Mouse (Mus musculus) E14TG2a.4 (cell line): ENCODE measurements around the gene Snx10.
A peak's percentile ranks its signal among the peaks of the same experiment; 100 is the strongest.

Source experiments
- H3K27me3 ChIP-seq: 2 replicates; pipeline ENCODE4 v1.6.1; 2014; ENCODE audit warnings: low read length, control low read depth; ENCODE audit not compliant: insufficient read depth
- H3K36me3 ChIP-seq: 2 replicates; pipeline ENCODE4 v1.6.1; 2014; ENCODE audit warnings: low read length, control low read depth; ENCODE audit not compliant: insufficient read depth
- H3K4me1 ChIP-seq: replicated peaks from 2 replicates; pipeline ENCODE4 v1.6.1; 2014; ENCODE audit warnings: low read depth, low read length, control low read depth
- H3K4me3 ChIP-seq: replicated peaks from 2 replicates; pipeline ENCODE4 v1.5.1; 2014; ENCODE audit warnings: mild to moderate bottlenecking, low read length
- H3K9me3 ChIP-seq: 2 replicates; pipeline ENCODE4 v1.6.1; 2014; ENCODE audit warnings: low read length, control low read depth
- CTCF ChIP-seq: conservative IDR thresholded peaks from 2 replicates; pipeline ENCODE4 v1.5.1; 2014; ENCODE audit warnings: low read length
- NANOG ChIP-seq: IDR thresholded peaks from 2 replicates; pipeline ENCODE4 v1.6.1; 2014; ENCODE audit warnings: borderline replicate concordance, low read length, mixed read lengths
- POU5F1 ChIP-seq: IDR thresholded peaks from 2 replicates; pipeline ENCODE4 v1.6.1; 2014; ENCODE audit warnings: low read length, borderline replicate concordance

The Snx10 gene

GRCm38 (mm10) chr6:51566771-51567680, 43.3 kb downstream of the Snx10 start:
- Histone ChIP-seq H3K4me3 (no peak overlapping the region), H3K36me3 (peaks cover 52% of the 10 kb centered on the region), H3K9me3 (peaks cover 5% of the 10 kb centered on the region; the same call in 1 of the 2 replicates), H3K4me1 (peaks cover 14% of the 10 kb centered on the region), H3K27me3 (no peaks in the 10 kb centered on the region)
- TF ChIP-seq POU5F1 (no peak), CTCF (no peak), NANOG (no peak)

DNA sequence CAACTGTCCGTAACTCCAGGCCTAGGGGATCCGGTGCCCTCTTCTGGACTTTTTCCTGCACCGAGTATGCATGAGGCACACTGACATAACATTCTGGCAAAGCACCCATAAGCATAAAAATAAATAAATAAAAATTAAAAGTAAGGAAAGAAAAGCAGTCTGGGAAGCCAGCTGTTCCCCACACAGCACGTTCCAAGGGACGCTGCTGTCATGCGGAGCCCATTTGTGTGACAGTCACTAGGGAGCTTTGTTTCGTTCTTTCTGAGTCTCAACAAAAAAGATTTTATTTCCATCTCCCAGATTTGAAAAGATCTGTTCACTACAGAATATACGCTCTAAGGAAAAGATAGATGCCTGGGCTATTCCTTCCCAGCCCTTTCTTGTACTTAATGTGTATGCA, 45.4 kb downstream of the Snx10 start:
- H3K36me3 ChIP-seq, result peaks cover 43% of the 10 kb centered on the region
- no peak overlapping the region for H3K4me3 ChIP-seq
- H3K9me3 ChIP-seq, result peaks cover 5% of the 10 kb centered on the region; the same call in 1 of the 2 replicates
- no peak for TF ChIP-seq POU5F1
- TF ChIP-seq NANOG, result no peak
- no peak for TF ChIP-seq CTCF
- no peaks in the 10 kb centered on the region for H3K27me3 ChIP-seq
- H3K4me1 ChIP-seq, result peaks cover 25% of the 10 kb centered on the region

DNA sequence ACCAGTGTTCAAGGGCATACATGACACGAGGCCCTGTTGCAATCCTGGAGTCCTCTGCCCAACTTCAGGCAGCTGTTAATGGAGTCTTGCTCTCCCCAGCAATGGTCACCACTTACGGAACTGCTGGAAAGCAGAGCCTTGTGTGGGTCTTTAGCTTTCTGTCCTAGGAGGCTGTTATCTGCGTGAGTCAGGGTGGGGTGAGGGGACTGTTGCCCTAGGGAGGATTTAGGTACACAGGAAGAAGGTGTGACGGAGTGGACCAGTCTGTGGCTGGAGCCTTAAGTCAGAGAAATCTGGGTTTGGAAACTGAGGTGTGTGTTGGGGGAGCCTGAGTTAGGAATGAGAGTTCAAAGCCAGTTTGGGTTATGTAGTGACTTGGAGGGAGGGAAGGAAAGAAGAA, 49.4 kb downstream of the Snx10 start:
- no peaks in the 10 kb centered on the region for H3K9me3 ChIP-seq
- H3K4me3 ChIP-seq, result no peak overlapping the region
- peaks cover 52% of the 10 kb centered on the region for H3K36me3 ChIP-seq
- H3K27me3 ChIP-seq, result no peaks in the 10 kb centered on the region
- TF ChIP-seq NANOG, result no peak
- H3K4me1 ChIP-seq, result peaks cover 25% of the 10 kb centered on the region

GRCm38 (mm10) chr6:51574132-51574531, 50.4 kb downstream of the Snx10 start:
- peaks cover 53% of the 10 kb centered on the region for H3K36me3 ChIP-seq
- H3K9me3 ChIP-seq, result no peaks in the 10 kb centered on the region
- H3K27me3 ChIP-seq, result no peaks in the 10 kb centered on the region
- TF ChIP-seq NANOG (no peak), POU5F1 (no peak), CTCF (no peak)
- no peak overlapping the region for H3K4me3 ChIP-seq
- H3K4me1 ChIP-seq, result peaks cover 25% of the 10 kb centered on the region

- Histone ChIP-seq H3K27me3 (no peaks in the 10 kb centered on the region), H3K4me3 (no peak overlapping the region), H3K36me3 (peaks cover 80% of the 10 kb centered on the region), H3K9me3 (no peaks in the 10 kb centered on the region), H3K4me1 (peaks cover 21% of the 10 kb centered on the region)
- TF ChIP-seq NANOG (no peak), CTCF (no peak), POU5F1 (no peak)
These were observed 54.7 kb downstream of the Snx10 start for GRCm38 (mm10) chr6:51578415-51578814.

GRCm38 (mm10) chr6:51580040-51580680, 56.5 kb downstream of the Snx10 start:
- no peaks in the 10 kb centered on the region for H3K27me3 ChIP-seq
- H3K4me3 ChIP-seq, result no peak overlapping the region
- peak; percentile 70 for TF ChIP-seq CTCF
- no peak for TF ChIP-seq POU5F1
- no peak for TF ChIP-seq NANOG
- no peaks in the 10 kb centered on the region for H3K9me3 ChIP-seq
- peaks cover 87% of the 10 kb centered on the region for H3K36me3 ChIP-seq
- peaks cover 7% of the 10 kb centered on the region for H3K4me1 ChIP-seq

- TF ChIP-seq NANOG, result no peak
- TF ChIP-seq POU5F1, result no peak
- TF ChIP-seq CTCF, result no peak
These were observed 57.7 kb downstream of the Snx10 start for GRCm38 (mm10) chr6:51581418-51581817.

DNA sequence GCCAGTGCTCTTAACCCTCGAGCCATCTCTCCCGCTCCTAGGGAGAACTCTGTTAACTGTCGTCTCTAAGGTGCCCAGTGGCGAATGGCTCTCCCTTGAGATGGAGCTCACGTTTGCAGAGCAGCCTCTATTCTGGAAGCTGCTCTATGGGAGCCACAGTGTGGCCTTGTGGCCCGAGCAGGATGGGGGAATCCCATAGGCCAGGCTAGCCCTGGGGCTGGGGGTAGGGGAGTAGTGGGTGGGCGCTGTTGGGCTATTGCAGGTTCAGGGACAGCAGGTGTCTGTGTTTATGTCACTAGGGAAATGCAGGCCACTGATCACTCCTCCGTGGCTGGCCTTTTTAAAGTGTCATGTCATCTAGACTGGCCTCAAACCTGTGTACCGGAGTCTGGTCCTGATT, 58.4 kb downstream of the Snx10 start:
- Histone ChIP-seq H3K4me1 (peaks cover 3% of the 10 kb centered on the region; the same call in 1 of the 2 replicates), H3K9me3 (no peaks in the 10 kb centered on the region), H3K36me3 (peaks cover 88% of the 10 kb centered on the region), H3K27me3 (no peaks in the 10 kb centered on the region), H3K4me3 (no peak overlapping the region)
- no peak for TF ChIP-seq NANOG
- no peak for TF ChIP-seq POU5F1

More at GRCm38 (mm10) chr6:51581418-51581817, 57.7 kb downstream of the Snx10 start:
- peaks cover 88% of the 10 kb centered on the region for H3K36me3 ChIP-seq
- no peaks in the 10 kb centered on the region for H3K9me3 ChIP-seq
- no peak overlapping the region for H3K4me3 ChIP-seq
- no peaks in the 10 kb centered on the region for H3K27me3 ChIP-seq
- H3K4me1 ChIP-seq, result peaks cover 3% of the 10 kb centered on the region; the same call in 1 of the 2 replicates
